Mouse (Mus musculus) Muller cell, postnatal 12 days (primary cell): ENCODE data around the gene Pi16.
"Not testable (repeated sequence)": the region's sequence is repeated elsewhere in the genome, so short reads cannot be mapped to it uniquely, and the experiment has no call there.

ENCODE experiments used
- DNase-seq: peaks from one replicate; pipeline ENCODE4 v3.0.0-alpha.2; 2015; ENCODE audit errors: inconsistent ontology term

The Pi16 gene

GRCm38 (mm10) chr17:29317380-29317779 lies at the start of gene Pi16:
TSS of gene Pi16 (plus strand) at chr17:29317680.
- not testable (repeated sequence) for DNase-seq

DNA sequence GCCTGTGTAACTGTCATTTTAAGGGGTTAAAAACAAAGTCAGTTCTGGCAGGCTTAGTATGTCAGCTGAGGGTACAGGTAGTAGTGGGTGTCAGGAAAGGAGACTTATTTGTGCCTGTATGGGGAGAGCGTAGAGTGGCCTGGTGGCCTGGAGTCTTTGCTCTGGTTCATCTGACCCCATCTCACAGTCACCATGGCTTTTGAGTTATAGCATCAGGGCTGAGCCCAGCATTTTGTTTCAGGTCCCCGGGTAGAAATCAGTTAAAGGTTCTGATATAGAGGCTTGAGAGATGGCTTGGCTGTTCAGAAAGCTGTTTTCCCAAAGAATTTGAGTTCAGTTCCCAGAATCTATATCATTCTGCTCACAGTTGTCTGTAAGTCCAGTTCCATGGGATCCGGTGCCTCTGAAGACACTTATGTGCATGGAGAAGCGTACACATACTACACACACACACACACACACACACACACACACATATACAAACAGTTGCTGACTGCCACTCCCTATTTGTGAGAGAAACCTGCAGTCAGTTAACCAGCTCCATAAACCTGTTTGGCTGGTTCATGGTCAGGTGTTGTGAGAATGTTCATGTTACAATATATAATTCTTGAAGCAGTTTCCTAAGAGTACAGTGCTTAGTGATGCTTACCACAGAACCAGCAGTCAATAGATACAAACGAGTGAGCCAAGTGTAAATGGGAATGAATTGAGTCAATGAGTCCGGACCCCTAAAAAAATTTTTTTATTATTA lies 49.4 kb upstream of the Pi16 start:
- peak; percentile 15 for DNase-seq

DNA sequence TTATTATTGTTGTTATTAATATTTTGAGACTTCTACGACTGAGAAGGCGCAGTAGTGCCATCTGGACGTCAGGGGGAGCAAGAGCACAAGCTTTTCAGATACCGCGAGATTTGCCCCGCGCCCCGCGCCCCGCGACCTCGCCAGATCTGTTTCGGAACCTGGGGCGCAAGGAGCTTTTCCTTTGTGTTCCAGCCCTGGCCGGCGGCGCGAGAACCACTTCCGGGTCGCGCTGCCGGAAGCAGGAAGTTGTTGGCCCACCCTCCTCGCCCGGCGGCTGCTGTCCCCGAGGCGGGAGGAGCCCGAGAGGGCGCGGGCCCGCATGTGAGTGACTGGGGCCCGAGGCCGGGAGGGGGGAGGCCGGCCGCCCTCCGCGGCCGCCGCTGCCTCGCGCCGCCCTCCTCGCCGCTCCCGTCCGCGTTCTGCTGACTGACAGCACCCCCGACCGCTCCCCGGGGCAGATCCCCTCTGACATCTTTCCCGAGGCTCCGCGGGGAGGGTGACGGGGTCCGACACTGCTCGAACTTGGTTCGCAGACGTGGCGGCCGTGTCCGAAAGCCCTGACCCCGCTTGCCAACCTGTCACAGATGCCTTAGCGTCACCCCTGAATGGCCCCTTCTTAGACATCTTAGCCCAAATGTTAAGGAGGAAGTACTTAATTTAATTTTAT lies 48.7 kb upstream of the Pi16 start, which contains the start of gene BC004004:
BC004004 (plus strand) TSS at position 107 of the 667 bp plus-strand sequence.
- DNase-seq, result peak; percentile 97

- DNase-seq, result no peak
Observed at GRCm38 (mm10) chr17:29269349-29269706, 48.2 kb upstream of the Pi16 start.

- no peak for DNase-seq
Observed at GRCm38 (mm10) chr17:29270148-29270698, 47.3 kb upstream of the Pi16 start.

DNA sequence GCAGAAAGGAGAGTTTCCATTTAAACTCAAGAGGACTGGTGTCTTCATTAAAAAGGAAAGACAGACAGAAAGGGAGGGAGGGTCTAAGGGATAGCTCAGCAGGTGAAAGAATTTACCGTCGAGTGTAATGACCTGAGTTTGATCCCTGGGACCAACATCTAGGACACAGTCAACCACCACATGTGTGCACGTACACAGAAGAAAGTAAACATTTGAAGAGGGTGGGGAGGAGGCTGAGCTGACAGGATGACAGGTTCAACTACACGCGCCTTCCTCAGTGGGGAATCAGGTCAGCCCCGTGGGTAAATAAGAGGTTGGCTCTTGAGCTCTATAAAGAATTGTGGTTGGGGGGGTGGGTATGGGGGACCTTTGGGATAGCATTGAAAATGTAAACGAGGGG lies 44.3 kb upstream of the Pi16 start:
- no peak for DNase-seq

- DNase-seq, result no peak
Observed at GRCm38 (mm10) chr17:29273889-29274288, 43.6 kb upstream of the Pi16 start.

GRCm38 (mm10) chr17:29280422-29280821 lies 37.1 kb upstream of the Pi16 start:
- DNase-seq, result no peak

DNA sequence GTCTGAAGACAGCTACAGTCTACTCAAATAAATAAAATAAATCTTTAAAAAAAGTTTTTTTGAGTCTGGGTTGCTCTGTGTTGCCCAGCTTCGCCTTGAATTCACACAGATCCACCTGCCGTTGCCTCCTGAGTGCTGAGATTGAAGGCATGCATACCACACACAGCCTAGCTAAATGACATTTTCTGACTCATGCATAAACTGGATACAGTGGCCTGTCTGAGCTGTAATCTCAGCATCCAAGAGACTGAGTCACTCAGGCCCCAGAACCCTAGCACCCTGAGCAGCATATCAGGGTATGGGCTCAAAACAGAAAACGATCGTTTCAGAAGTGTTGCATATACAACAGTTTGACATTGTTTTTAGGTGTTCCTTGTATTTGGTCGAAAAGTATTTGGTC lies 35.9 kb upstream of the Pi16 start:
- peak; percentile 66 for DNase-seq

DNA sequence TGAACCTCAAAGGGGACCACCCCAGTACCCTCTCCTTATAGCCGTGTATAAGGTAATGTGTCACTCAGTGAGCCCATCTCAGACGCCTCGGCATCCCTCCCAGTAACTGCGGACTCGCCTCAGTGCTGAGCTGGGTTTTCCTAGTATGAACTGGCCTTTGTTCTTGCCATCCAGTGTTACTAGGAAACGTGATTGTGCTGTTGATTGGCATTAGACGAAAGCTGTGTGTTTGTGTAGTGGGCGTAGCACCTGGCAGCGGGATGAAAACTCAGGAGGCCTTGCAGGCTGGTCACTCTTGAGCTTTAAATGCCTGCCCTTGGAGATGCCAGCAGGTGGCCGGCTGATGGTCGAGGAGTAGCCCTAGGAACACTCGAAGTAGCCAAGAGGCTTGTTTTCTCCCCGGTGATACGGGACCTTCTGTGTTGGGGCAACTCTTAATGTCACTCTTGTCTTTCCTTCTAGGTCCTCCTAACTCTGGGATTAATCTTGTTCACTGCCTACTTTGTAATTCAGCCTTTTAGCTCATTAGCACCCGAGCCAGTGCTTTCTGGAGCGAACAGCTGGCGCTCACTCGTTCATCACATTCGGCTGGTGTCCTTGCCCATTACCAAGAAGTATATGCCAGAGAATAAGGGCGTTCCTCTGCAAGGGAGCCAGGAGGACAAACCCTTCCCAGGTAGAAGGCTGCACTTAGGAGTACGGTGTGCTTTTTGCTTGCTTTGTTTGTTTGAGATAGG lies 35.1 kb upstream of the Pi16 start:
- DNase-seq, result peak; percentile 63

GRCm38 (mm10) chr17:29291793-29292192 lies 25.7 kb upstream of the Pi16 start:
- no peak for DNase-seq

GRCm38 (mm10) chr17:29292996-29293395 lies 24.5 kb upstream of the Pi16 start:
- DNase-seq, result no peak

- DNase-seq, result no peak
Observed at GRCm38 (mm10) chr17:29293807-29294605, 23.5 kb upstream of the Pi16 start.

GRCm38 (mm10) chr17:29295835-29296234 lies 21.6 kb upstream of the Pi16 start:
- DNase-seq, result no peak

- no peak for DNase-seq
Observed at GRCm38 (mm10) chr17:29297321-29297720, 20.2 kb upstream of the Pi16 start.

- DNase-seq, result no peak
Observed at GRCm38 (mm10) chr17:29297813-29298212, 19.7 kb upstream of the Pi16 start.

DNA sequence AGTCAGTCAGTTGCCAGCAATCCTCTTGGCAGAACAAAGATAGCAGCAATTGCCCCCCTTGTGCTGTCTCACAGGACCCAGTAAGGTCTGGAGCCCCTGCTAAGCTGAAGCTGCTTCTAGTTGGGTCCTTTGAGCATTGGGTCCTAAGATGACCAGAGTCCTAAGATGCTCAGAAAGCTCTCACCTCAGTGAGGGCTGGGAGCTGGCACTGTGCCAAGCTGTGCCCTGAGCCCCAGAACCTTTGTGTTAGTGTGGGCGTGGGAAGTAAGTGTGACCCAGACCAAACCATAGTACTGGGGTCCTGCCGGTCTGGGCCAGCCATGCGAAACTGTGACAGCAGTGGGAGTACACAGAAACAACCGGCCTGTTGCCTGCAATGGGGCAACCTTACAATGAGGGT lies 18.2 kb upstream of the Pi16 start:
- no peak for DNase-seq

GRCm38 (mm10) chr17:29300926-29301325 lies 16.6 kb upstream of the Pi16 start:
- DNase-seq, result no peak

GRCm38 (mm10) chr17:29301421-29301820 lies 16.1 kb upstream of the Pi16 start:
- no peak for DNase-seq

DNA sequence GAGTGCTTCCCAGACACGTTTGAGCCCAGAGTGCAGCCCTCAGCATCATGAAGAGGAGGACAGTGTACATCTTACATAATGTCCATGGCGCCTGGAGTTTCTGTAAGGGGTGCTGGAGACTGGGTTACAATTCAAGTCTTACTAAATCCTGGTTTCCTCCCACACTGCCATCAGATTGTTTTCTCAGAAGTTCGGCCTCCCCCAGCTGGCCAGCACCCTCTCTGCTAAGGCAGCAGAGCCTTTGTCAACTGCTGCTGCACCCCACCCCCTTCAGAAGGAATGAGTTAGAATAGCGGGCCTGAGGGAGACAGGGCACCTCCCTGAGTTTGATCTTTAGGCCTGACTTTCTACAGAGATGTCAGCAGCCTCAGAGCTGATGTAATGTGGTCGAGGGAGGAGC lies 15.3 kb upstream of the Pi16 start:
- DNase-seq, result no peak

DNA sequence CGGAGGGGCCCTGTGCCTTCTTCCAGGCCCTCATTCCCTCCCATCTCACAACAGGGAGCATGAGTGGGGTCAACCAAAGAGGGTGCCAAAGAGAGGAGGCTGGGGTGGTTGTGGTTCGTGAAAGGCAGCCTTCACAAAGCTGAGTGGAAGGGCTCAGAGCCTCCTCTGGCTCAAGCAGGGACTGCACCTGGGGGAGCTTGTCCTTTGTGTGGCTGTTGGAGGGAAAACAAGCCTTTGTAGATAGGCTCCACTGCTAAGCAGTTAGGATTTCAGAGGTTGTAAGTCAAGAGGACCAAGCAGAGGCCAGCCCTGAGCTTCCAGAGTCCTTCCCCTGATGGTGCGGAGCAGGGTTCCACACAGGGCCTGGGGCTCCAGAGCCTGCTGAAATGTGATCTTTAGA lies 14.4 kb upstream of the Pi16 start:
- no peak for DNase-seq

GRCm38 (mm10) chr17:29303856-29304255 lies 13.6 kb upstream of the Pi16 start:
- DNase-seq, result no peak
